Mouse (Mus musculus) cortical plate, adult 2 months (tissue): Measurements from ENCODE around the gene Phrf1. TPM values are rescaled to one million over a fixed set of nuclear protein-coding genes. Genes with fewer than 3 reads are reported as not detected.

ENCODE experiments used
- H3K27ac ChIP-seq: fragments of 200-500 bp; 2 replicates; pipeline ENCODE4 v1.5.1; 2012; ENCODE audit warnings: low read length, control low read depth, inconsistent platforms; ENCODE audit not compliant: insufficient read depth
- H3K4me1 ChIP-seq: fragments of 200-500 bp; 2 replicates; pipeline ENCODE4 v1.6.1; 2011; ENCODE audit warnings: low read length; ENCODE audit not compliant: control insufficient read depth, insufficient read depth
- H3K4me3 ChIP-seq: fragments of 200-500 bp; 2 replicates; pipeline ENCODE4 v1.5.1; 2011; ENCODE audit warnings: mild to moderate bottlenecking, low read length, control low read depth; ENCODE audit not compliant: insufficient read depth
- CTCF ChIP-seq: fragments of 200-500 bp; IDR thresholded peaks from 2 replicates; pipeline ENCODE4 v1.5.1; 2011; ENCODE audit warnings: mild to moderate bottlenecking, control low read depth, low read length; ENCODE audit not compliant: insufficient read depth; ENCODE audit errors: extremely low read depth
- polyA plus RNA-seq: library from polyadenylated mRNA; depleted of rRNA; stranded (reverse); fragments of >200 nt; gene quantifications from 2 replicates; pipeline ENCODE4 v1.2.3, GENCODE M21; 2012; rRNA removed

The Phrf1 gene
- polyA plus RNA-seq, 1 experiment: 26.0 TPM

DNA sequence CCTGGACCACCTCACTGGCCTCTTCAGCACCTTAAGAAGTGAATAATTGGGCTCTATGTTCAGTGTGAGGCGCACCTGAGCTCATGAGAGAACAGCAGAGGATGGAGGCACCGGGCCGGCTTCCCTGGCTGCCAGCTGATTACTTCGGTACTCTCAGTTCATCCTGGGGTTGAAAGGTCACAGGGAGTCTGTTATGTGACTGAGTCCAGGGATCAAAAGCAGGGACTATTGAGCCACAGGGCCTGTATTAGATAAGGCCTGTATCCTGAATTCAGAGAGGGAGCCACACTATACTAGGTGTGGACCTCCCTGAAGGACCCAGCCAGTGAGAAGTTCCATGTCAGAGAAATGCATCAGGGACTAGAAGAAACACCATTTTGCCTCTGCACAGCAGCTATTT, 76.0 kb downstream of the Phrf1 start:
- no peak for TF ChIP-seq CTCF
- Histone ChIP-seq H3K4me3 (no peak overlapping the region), H3K27ac (no peak overlapping the region), H3K4me1 (no peaks in the 10 kb centered on the region)

Other genes with a start within 250 kb of the Phrf1 start
- gene Ifitm3, start 218.0 kb upstream of the Phrf1 start, polyA plus RNA-seq: 50.4 and 59.6 TPM in 2 replicates
- 0.74 and 1.3 TPM in 2 replicates for gene Ifitm6, start 210.9 kb upstream of the Phrf1 start, polyA plus RNA-seq
- not detected in 2 replicates for gene Gm17387, start 199.7 kb upstream of the Phrf1 start, polyA plus RNA-seq
- 109 and 125 TPM in 2 replicates for gene B4galnt4, start 167.7 kb upstream of the Phrf1 start, polyA plus RNA-seq
- gene Pkp3, start 150.6 kb upstream of the Phrf1 start, polyA plus RNA-seq: 0.06 and 0.15 TPM in 2 replicates
- 4.0 and 4.3 TPM in 2 replicates for gene Sigirr, start 128.2 kb upstream of the Phrf1 start, polyA plus RNA-seq
- 0.08 TPM in 1 of 2 replicates, not detected in the other for gene Ano9, start 111.0 kb upstream of the Phrf1 start, polyA plus RNA-seq
- 57.6 and 58.9 TPM in 2 replicates for gene Ptdss2, start 106.4 kb upstream of the Phrf1 start, polyA plus RNA-seq
- gene Rnh1, start 55.9 kb upstream of the Phrf1 start, polyA plus RNA-seq: 38.6 and 38.8 TPM in 2 replicates
- gene Hras, start 34.8 kb upstream of the Phrf1 start, polyA plus RNA-seq: 256 and 265 TPM in 2 replicates
- 5.4 and 5.8 TPM in 2 replicates for gene Lrrc56, start 34.6 kb upstream of the Phrf1 start, polyA plus RNA-seq
- 0.17 and 0.27 TPM in 2 replicates for gene Lmntd2, start 14.7 kb upstream of the Phrf1 start, polyA plus RNA-seq
- gene Rassf7, start 12.9 kb upstream of the Phrf1 start, polyA plus RNA-seq: 1.5 and 2.2 TPM in 2 replicates
- gene Irf7, start 37.7 kb downstream of the Phrf1 start, polyA plus RNA-seq: 6.8 and 7.5 TPM in 2 replicates
- 0.04 TPM in 1 of 2 replicates, not detected in the other for gene Cdhr5, start 48.0 kb downstream of the Phrf1 start, polyA plus RNA-seq
- gene Sct, start 50.3 kb downstream of the Phrf1 start, polyA plus RNA-seq: 0.27 and 0.38 TPM in 2 replicates
- 0.42 and 0.50 TPM in 2 replicates for gene Drd4, start 63.2 kb downstream of the Phrf1 start, polyA plus RNA-seq
- gene Deaf1, start 98.9 kb downstream of the Phrf1 start, polyA plus RNA-seq: 31.8 and 35.5 TPM in 2 replicates
- 56.7 and 59.2 TPM in 2 replicates for gene Tmem80, start 99.0 kb downstream of the Phrf1 start, polyA plus RNA-seq
- 6.7 and 6.8 TPM in 2 replicates for gene Eps8l2, start 110.1 kb downstream of the Phrf1 start, polyA plus RNA-seq
- gene Taldo1, start 163.4 kb downstream of the Phrf1 start, polyA plus RNA-seq: 182 and 193 TPM in 2 replicates
- gene Gatd1, start 185.4 kb downstream of the Phrf1 start, polyA plus RNA-seq: 57.0 and 58.9 TPM in 2 replicates
- 228 and 231 TPM in 2 replicates for gene Cend1, start 200.7 kb downstream of the Phrf1 start, polyA plus RNA-seq
- 242 and 244 TPM in 2 replicates for gene Slc25a22, start 209.1 kb downstream of the Phrf1 start, polyA plus RNA-seq
- gene Pidd1, start 215.2 kb downstream of the Phrf1 start, polyA plus RNA-seq: 2.7 and 2.8 TPM in 2 replicates
- 611 and 653 TPM in 2 replicates for gene Rplp2, start 218.6 kb downstream of the Phrf1 start, polyA plus RNA-seq
- gene Pnpla2, start 226.4 kb downstream of the Phrf1 start, polyA plus RNA-seq: 31.6 and 32.2 TPM in 2 replicates
- 4.8 and 7.4 TPM in 2 replicates for gene Cracr2b, start 232.3 kb downstream of the Phrf1 start, polyA plus RNA-seq
- gene Cd151, start 238.6 kb downstream of the Phrf1 start, polyA plus RNA-seq: 63.5 and 66.0 TPM in 2 replicates
- 49.3 and 52.1 TPM in 2 replicates for gene Polr2l, start 246.3 kb downstream of the Phrf1 start, polyA plus RNA-seq
- gene Tspan4, start 246.5 kb downstream of the Phrf1 start, polyA plus RNA-seq: 32.4 and 33.0 TPM in 2 replicates